Mouse (Mus musculus): ENCODE results near the gene Sfxn3.
"Not testable (repeated sequence)": the region's sequence is repeated elsewhere in the genome, so short reads cannot be mapped to it uniquely, and the experiment has no call there.

The Sfxn3 gene

GRCm38 (mm10) chr19:45031780-45032179, 15.5 kb upstream of the Sfxn3 start:
- no peak overlapping the region for H3K4me3 ChIP-seq (replicated peaks; ENCODE audit: low read length)
- H3K36me3 ChIP-seq (ENCODE audit: insufficient read depth, low read length): peaks cover 11% of the 10 kb centered on the region
- H3K9me3 ChIP-seq (ENCODE audit: low read length): no peaks in the 10 kb centered on the region
- peaks cover 71% of the 10 kb centered on the region for H3K4me1 ChIP-seq (replicated peaks; ENCODE audit: low read depth, low read length)
- peaks cover 42% of the 10 kb centered on the region for H3K27me3 ChIP-seq (ENCODE audit: insufficient read depth, low read length)
- TF ChIP-seq NANOG (IDR thresholded peaks at IDR 0.05; ENCODE audit: borderline replicate concordance, low read length) (no peak), POU5F1 (IDR thresholded peaks at IDR 0.05; ENCODE audit: borderline replicate concordance, low read length) (no peak), CTCF (conservative IDR thresholded peaks at IDR 0.05; ENCODE audit: low read length) (peak; percentile 83)

- Histone ChIP-seq H3K4me3 (replicated peaks; ENCODE audit: low read length) (peak overlapping the region; percentile 32), H3K9me3 (ENCODE audit: low read length) (no peaks in the 10 kb centered on the region)
Observed at GRCm38 (mm10) chr19:45032570-45033332, 14.6 kb upstream of the Sfxn3 start.

GRCm38 (mm10) chr19:45036867-45037266, 10.4 kb upstream of the Sfxn3 start:
- peaks cover 62% of the 10 kb centered on the region for H3K4me1 ChIP-seq (replicated peaks; ENCODE audit: low read depth, low read length)
- 0 out of 2 replicates have a peak overlapping the region, but pooled peaks have one; percentile 20 for H3K4me3 ChIP-seq (replicated peaks; ENCODE audit: low read length)
- H3K36me3 ChIP-seq (ENCODE audit: insufficient read depth, low read length): no peaks in the 10 kb centered on the region
- H3K9me3 ChIP-seq (ENCODE audit: low read length): no peaks in the 10 kb centered on the region
- H3K27me3 ChIP-seq (ENCODE audit: insufficient read depth, low read length): peaks cover 54% of the 10 kb centered on the region
- TF ChIP-seq POU5F1 (IDR thresholded peaks at IDR 0.05; ENCODE audit: borderline replicate concordance, low read length) (no peak), CTCF (conservative IDR thresholded peaks at IDR 0.05; ENCODE audit: low read length) (peak; percentile 55), NANOG (IDR thresholded peaks at IDR 0.05; ENCODE audit: borderline replicate concordance, low read length) (no peak)

More at GRCm38 (mm10) chr19:45032570-45033332, 14.6 kb upstream of the Sfxn3 start:
- H3K36me3 ChIP-seq (ENCODE audit: insufficient read depth, low read length): 0 out of 2 replicates have a peak, but pooled peaks cover 2% of the 10 kb centered on the region
- TF ChIP-seq NANOG (IDR thresholded peaks at IDR 0.05; ENCODE audit: borderline replicate concordance, low read length): no peak
- no peak for TF ChIP-seq POU5F1 (IDR thresholded peaks at IDR 0.05; ENCODE audit: borderline replicate concordance, low read length)
- peak; percentile 38; the same call in 1 of the 2 replicates for TF ChIP-seq CTCF (conservative IDR thresholded peaks at IDR 0.05; ENCODE audit: low read length)
- peaks cover 38% of the 10 kb centered on the region for H3K27me3 ChIP-seq (ENCODE audit: insufficient read depth, low read length)
- peaks cover 70% of the 10 kb centered on the region for H3K4me1 ChIP-seq (replicated peaks; ENCODE audit: low read depth, low read length)

GRCm38 (mm10) chr19:45038198-45038597, 9.1 kb upstream of the Sfxn3 start:
- not testable (repeated sequence) for H3K36me3 ChIP-seq (ENCODE audit: insufficient read depth, low read length); H3K9me3 ChIP-seq (ENCODE audit: low read length); H3K4me3 ChIP-seq (replicated peaks; ENCODE audit: low read length)
- Histone ChIP-seq H3K4me1 (replicated peaks; ENCODE audit: low read depth, low read length) (peaks cover 51% of the 10 kb centered on the region), H3K27me3 (ENCODE audit: insufficient read depth, low read length) (peaks cover 67% of the 10 kb centered on the region)

GRCm38 (mm10) chr19:45040214-45040613, 7.1 kb upstream of the Sfxn3 start:
- H3K36me3 ChIP-seq (ENCODE audit: insufficient read depth, low read length): no peaks in the 10 kb centered on the region
- peaks cover 87% of the 10 kb centered on the region for H3K27me3 ChIP-seq (ENCODE audit: insufficient read depth, low read length)
- TF ChIP-seq NANOG (IDR thresholded peaks at IDR 0.05; ENCODE audit: borderline replicate concordance, low read length) (no peak), POU5F1 (IDR thresholded peaks at IDR 0.05; ENCODE audit: borderline replicate concordance, low read length) (no peak), CTCF (conservative IDR thresholded peaks at IDR 0.05; ENCODE audit: low read length) (no peak)
- H3K4me3 ChIP-seq (replicated peaks; ENCODE audit: low read length): peak overlapping the region; percentile 68
- H3K4me1 ChIP-seq (replicated peaks; ENCODE audit: low read depth, low read length): peaks cover 57% of the 10 kb centered on the region
- no peaks in the 10 kb centered on the region for H3K9me3 ChIP-seq (ENCODE audit: low read length)

- TF ChIP-seq CTCF (conservative IDR thresholded peaks at IDR 0.05; ENCODE audit: low read length): no peak
- TF ChIP-seq NANOG (IDR thresholded peaks at IDR 0.05; ENCODE audit: borderline replicate concordance, low read length): no peak
- no peak for TF ChIP-seq POU5F1 (IDR thresholded peaks at IDR 0.05; ENCODE audit: borderline replicate concordance, low read length)
- Histone ChIP-seq H3K36me3 (ENCODE audit: insufficient read depth, low read length) (no peaks in the 10 kb centered on the region), H3K4me3 (replicated peaks; ENCODE audit: low read length) (no peak overlapping the region), H3K9me3 (ENCODE audit: low read length) (no peaks in the 10 kb centered on the region), H3K4me1 (replicated peaks; ENCODE audit: low read depth, low read length) (peaks cover 70% of the 10 kb centered on the region), H3K27me3 (ENCODE audit: insufficient read depth, low read length) (peaks cover 96% of the 10 kb centered on the region)
Observed at GRCm38 (mm10) chr19:45044389-45044927, 2.8 kb upstream of the Sfxn3 start.

GRCm38 (mm10) chr19:45045236-45045635, 2.1 kb upstream of the Sfxn3 start:
- Histone ChIP-seq H3K27me3 (ENCODE audit: insufficient read depth, low read length) (peaks cover 96% of the 10 kb centered on the region), H3K4me3 (replicated peaks; ENCODE audit: low read length) (peak overlapping the region; percentile 74), H3K36me3 (ENCODE audit: insufficient read depth, low read length) (no peaks in the 10 kb centered on the region), H3K4me1 (replicated peaks; ENCODE audit: low read depth, low read length) (peaks cover 70% of the 10 kb centered on the region), H3K9me3 (ENCODE audit: low read length) (no peaks in the 10 kb centered on the region)
- TF ChIP-seq NANOG (IDR thresholded peaks at IDR 0.05; ENCODE audit: borderline replicate concordance, low read length) (no peak), CTCF (conservative IDR thresholded peaks at IDR 0.05; ENCODE audit: low read length) (no peak), POU5F1 (IDR thresholded peaks at IDR 0.05; ENCODE audit: borderline replicate concordance, low read length) (no peak)

- Histone ChIP-seq H3K27me3 (ENCODE audit: insufficient read depth, low read length) (peaks cover 96% of the 10 kb centered on the region), H3K4me1 (replicated peaks; ENCODE audit: low read depth, low read length) (peaks cover 69% of the 10 kb centered on the region), H3K36me3 (ENCODE audit: insufficient read depth, low read length) (no peaks in the 10 kb centered on the region), H3K9me3 (ENCODE audit: low read length) (no peaks in the 10 kb centered on the region), H3K4me3 (replicated peaks; ENCODE audit: low read length) (peak within 1 kb of the TSS; percentile 74)
- TF ChIP-seq NANOG (IDR thresholded peaks at IDR 0.05; ENCODE audit: borderline replicate concordance, low read length) (no peak), POU5F1 (IDR thresholded peaks at IDR 0.05; ENCODE audit: borderline replicate concordance, low read length) (no peak), CTCF (conservative IDR thresholded peaks at IDR 0.05; ENCODE audit: low read length) (no peak)
Observed at GRCm38 (mm10) chr19:45045651-45046050, 1.7 kb upstream of the Sfxn3 start, which contains the start of gene Pdzd7. Gene Pdzd7 (minus strand): TSS chr19:45045717.
